Mouse (Mus musculus): ENCODE results near the gene Selenop. TPM values are rescaled to one million over a fixed set of nuclear protein-coding genes. Genes with fewer than 3 reads are reported as not detected.
A peak's percentile ranks its signal among the peaks of the same experiment; 100 is the strongest.

The Selenop gene
- polyA plus RNA-seq, 1 experiment from 2014 or later: 154 TPM

GRCm38 (mm10) chr15:3270646-3271077 is 2.3 kb downstream of the Selenop start:
- 5% methylated on average over 12 of the region's 12 CpGs for WGBS

GRCm38 (mm10) chr15:3271216-3271615 is 2.9 kb downstream of the Selenop start:
- 28% methylated on average over 6 of the region's 6 CpGs for WGBS
- H3K4me3 ChIP-seq (replicated peaks): peak overlapping the region; percentile 42
- no peaks in the 10 kb centered on the region for H3K9me3 ChIP-seq (replicated peaks)
- H3K27me3 ChIP-seq: no peaks in the 10 kb centered on the region
- no peak overlapping the region for H3K9ac ChIP-seq
- peak overlapping the region; percentile 49 for H3K4me2 ChIP-seq (replicated peaks)
- H3K27ac ChIP-seq (replicated peaks): no peak overlapping the region
- ATAC-seq (ENCODE audit: insufficient number of reproducible peaks, low FRiP score, low TSS enrichment, low read depth): no peak
- no peaks in the 10 kb centered on the region for H3K36me3 ChIP-seq
- peaks cover 17% of the 10 kb centered on the region for H3K4me1 ChIP-seq

More at GRCm38 (mm10) chr15:3270646-3271077, 2.3 kb downstream of the Selenop start:
- peak overlapping the region; percentile 93 for H3K27ac ChIP-seq (replicated peaks)
- peak overlapping the region; percentile 42 for H3K4me3 ChIP-seq (replicated peaks)
- peak; percentile 75; the same call in 1 of the 2 replicates for ATAC-seq (ENCODE audit: insufficient number of reproducible peaks, low FRiP score, low TSS enrichment, low read depth)
- H3K4me1 ChIP-seq: peaks cover 17% of the 10 kb centered on the region
- H3K9ac ChIP-seq: 0 out of 2 replicates have a peak overlapping the region, but pooled peaks have one; percentile 26
- H3K4me2 ChIP-seq (replicated peaks): peak overlapping the region; percentile 49
- no peaks in the 10 kb centered on the region for H3K9me3 ChIP-seq (replicated peaks)
- no peaks in the 10 kb centered on the region for H3K36me3 ChIP-seq
- H3K27me3 ChIP-seq: no peaks in the 10 kb centered on the region

- no peak for ATAC-seq (ENCODE audit: insufficient number of reproducible peaks, low FRiP score, low TSS enrichment, low read depth)
- 48% methylated on average over 1 of the region's 1 CpGs for WGBS
- Histone ChIP-seq H3K9me3 (replicated peaks) (no peaks in the 10 kb centered on the region), H3K4me1 (peaks cover 17% of the 10 kb centered on the region), H3K27ac (replicated peaks) (no peak overlapping the region), H3K9ac (no peak overlapping the region), H3K4me2 (replicated peaks) (no peak overlapping the region), H3K27me3 (no peaks in the 10 kb centered on the region), H3K36me3 (peaks cover 7% of the 10 kb centered on the region), H3K4me3 (replicated peaks) (no peak overlapping the region)
Observed at GRCm38 (mm10) chr15:3273191-3273590, 4.8 kb downstream of the Selenop start.

- no peak overlapping the region for H3K27ac ChIP-seq (replicated peaks)
- WGBS: 93% methylated on average over 2 of the region's 2 CpGs
- no peak for ATAC-seq (ENCODE audit: insufficient number of reproducible peaks, low FRiP score, low TSS enrichment, low read depth)
Observed at GRCm38 (mm10) chr15:3277391-3277790, 9.0 kb downstream of the Selenop start.

GRCm38 (mm10) chr15:3279242-3279641 is 10.9 kb downstream of the Selenop start:
- no peak overlapping the region for H3K9ac ChIP-seq
- no peak for ATAC-seq (ENCODE audit: insufficient number of reproducible peaks, low FRiP score, low TSS enrichment, low read depth)
- no peaks in the 10 kb centered on the region for H3K4me1 ChIP-seq
- H3K4me3 ChIP-seq (replicated peaks): no peak overlapping the region
- 66% methylated on average over 7 of the region's 7 CpGs for WGBS
- H3K9me3 ChIP-seq (replicated peaks): no peaks in the 10 kb centered on the region
- H3K4me2 ChIP-seq (replicated peaks): no peak overlapping the region
- peaks cover 12% of the 10 kb centered on the region for H3K36me3 ChIP-seq
- no peaks in the 10 kb centered on the region for H3K27me3 ChIP-seq
- H3K27ac ChIP-seq (replicated peaks): no peak overlapping the region

More at GRCm38 (mm10) chr15:3277391-3277790, 9.0 kb downstream of the Selenop start:
- no peaks in the 10 kb centered on the region for H3K4me1 ChIP-seq
- no peak overlapping the region for H3K9ac ChIP-seq
- no peak overlapping the region for H3K4me3 ChIP-seq (replicated peaks)
- no peaks in the 10 kb centered on the region for H3K27me3 ChIP-seq
- H3K36me3 ChIP-seq: peaks cover 12% of the 10 kb centered on the region
- no peak overlapping the region for H3K4me2 ChIP-seq (replicated peaks)
- no peaks in the 10 kb centered on the region for H3K9me3 ChIP-seq (replicated peaks)

GRCm38 (mm10) chr15:3281216-3281615 is 12.9 kb downstream of the Selenop start:
- Histone ChIP-seq H3K27ac (replicated peaks) (no peak overlapping the region), H3K27me3 (no peaks in the 10 kb centered on the region), H3K4me2 (replicated peaks) (no peak overlapping the region), H3K4me1 (no peaks in the 10 kb centered on the region), H3K4me3 (replicated peaks) (no peak overlapping the region), H3K9me3 (replicated peaks) (no peaks in the 10 kb centered on the region), H3K9ac (no peak overlapping the region), H3K36me3 (peaks cover 12% of the 10 kb centered on the region)
- no peak for ATAC-seq (ENCODE audit: insufficient number of reproducible peaks, low FRiP score, low TSS enrichment, low read depth)

- WGBS: 88% methylated on average over 1 of the region's 1 CpGs
- H3K4me2 ChIP-seq (replicated peaks): no peak overlapping the region
- no peak for ATAC-seq (ENCODE audit: insufficient number of reproducible peaks, low FRiP score, low TSS enrichment, low read depth)
- H3K9me3 ChIP-seq (replicated peaks): no peaks in the 10 kb centered on the region
- no peaks in the 10 kb centered on the region for H3K4me1 ChIP-seq
- no peak overlapping the region for H3K4me3 ChIP-seq (replicated peaks)
- no peak overlapping the region for H3K9ac ChIP-seq
- peaks cover 12% of the 10 kb centered on the region for H3K36me3 ChIP-seq
- H3K27ac ChIP-seq (replicated peaks): no peak overlapping the region
- H3K27me3 ChIP-seq: no peaks in the 10 kb centered on the region
Observed at GRCm38 (mm10) chr15:3281737-3282136, 13.4 kb downstream of the Selenop start.

- no peak overlapping the region for H3K27ac ChIP-seq (replicated peaks)
- no peak overlapping the region for H3K4me2 ChIP-seq (replicated peaks)
- H3K36me3 ChIP-seq: no peaks in the 10 kb centered on the region
- no peak for ATAC-seq (ENCODE audit: insufficient number of reproducible peaks, low FRiP score, low TSS enrichment, low read depth)
- no peak overlapping the region for H3K4me3 ChIP-seq (replicated peaks)
- H3K27me3 ChIP-seq: no peaks in the 10 kb centered on the region
- no peak overlapping the region for H3K9ac ChIP-seq
- no peaks in the 10 kb centered on the region for H3K4me1 ChIP-seq
- no peaks in the 10 kb centered on the region for H3K9me3 ChIP-seq (replicated peaks)
Observed at GRCm38 (mm10) chr15:3286032-3286431, 17.7 kb downstream of the Selenop start.

GRCm38 (mm10) chr15:3290435-3290834 is 22.1 kb downstream of the Selenop start:
- H3K36me3 ChIP-seq: no peaks in the 10 kb centered on the region
- H3K9ac ChIP-seq: no peak overlapping the region
- 80% methylated on average over 3 of the region's 3 CpGs for WGBS
- no peak overlapping the region for H3K27ac ChIP-seq (replicated peaks)
- H3K4me3 ChIP-seq (replicated peaks): no peak overlapping the region
- H3K27me3 ChIP-seq: no peaks in the 10 kb centered on the region
- no peaks in the 10 kb centered on the region for H3K9me3 ChIP-seq (replicated peaks)
- no peaks in the 10 kb centered on the region for H3K4me1 ChIP-seq
- no peak overlapping the region for H3K4me2 ChIP-seq (replicated peaks)
- no peak for ATAC-seq (ENCODE audit: insufficient number of reproducible peaks, low FRiP score, low TSS enrichment, low read depth)

GRCm38 (mm10) chr15:3293477-3293876 is 25.1 kb downstream of the Selenop start:
- Histone ChIP-seq H3K4me2 (replicated peaks) (no peak overlapping the region), H3K4me3 (replicated peaks) (no peak overlapping the region)

GRCm38 (mm10) chr15:3295986-3296385 is 27.6 kb downstream of the Selenop start:
- 71% methylated on average over 1 of the region's 1 CpGs for WGBS
- no peak for ATAC-seq (ENCODE audit: insufficient number of reproducible peaks, low FRiP score, low TSS enrichment, low read depth)
- Histone ChIP-seq H3K4me3 (replicated peaks) (no peak overlapping the region), H3K36me3 (no peaks in the 10 kb centered on the region), H3K4me2 (replicated peaks) (no peak overlapping the region), H3K4me1 (no peaks in the 10 kb centered on the region), H3K27ac (replicated peaks) (no peak overlapping the region), H3K27me3 (no peaks in the 10 kb centered on the region), H3K9me3 (replicated peaks) (no peaks in the 10 kb centered on the region), H3K9ac (no peak overlapping the region)

More at GRCm38 (mm10) chr15:3293477-3293876, 25.1 kb downstream of the Selenop start:
- no peaks in the 10 kb centered on the region for H3K4me1 ChIP-seq
- no peak for ATAC-seq (ENCODE audit: insufficient number of reproducible peaks, low FRiP score, low TSS enrichment, low read depth)
- H3K9me3 ChIP-seq (replicated peaks): no peaks in the 10 kb centered on the region
- H3K27ac ChIP-seq (replicated peaks): no peak overlapping the region
- WGBS: 50% methylated on average over 1 of the region's 1 CpGs
- H3K27me3 ChIP-seq: no peaks in the 10 kb centered on the region
- H3K36me3 ChIP-seq: no peaks in the 10 kb centered on the region
- H3K9ac ChIP-seq: no peak overlapping the region

GRCm38 (mm10) chr15:3297615-3298014 is 29.3 kb downstream of the Selenop start:
- Histone ChIP-seq H3K4me3 (replicated peaks) (no peak overlapping the region), H3K4me2 (replicated peaks) (no peak overlapping the region), H3K36me3 (no peaks in the 10 kb centered on the region), H3K27me3 (no peaks in the 10 kb centered on the region), H3K9ac (no peak overlapping the region), H3K9me3 (replicated peaks) (no peaks in the 10 kb centered on the region), H3K27ac (replicated peaks) (no peak overlapping the region), H3K4me1 (no peaks in the 10 kb centered on the region)
- ATAC-seq (ENCODE audit: insufficient number of reproducible peaks, low FRiP score, low TSS enrichment, low read depth): no peak
- 76% methylated on average over 8 of the region's 8 CpGs for WGBS

Data from embryonic facial prominence, embryonic 15.5 days (tissue).